Comparison of ENCODE assay signal across 8 mouse cellular contexts in the genomic region with DNA sequence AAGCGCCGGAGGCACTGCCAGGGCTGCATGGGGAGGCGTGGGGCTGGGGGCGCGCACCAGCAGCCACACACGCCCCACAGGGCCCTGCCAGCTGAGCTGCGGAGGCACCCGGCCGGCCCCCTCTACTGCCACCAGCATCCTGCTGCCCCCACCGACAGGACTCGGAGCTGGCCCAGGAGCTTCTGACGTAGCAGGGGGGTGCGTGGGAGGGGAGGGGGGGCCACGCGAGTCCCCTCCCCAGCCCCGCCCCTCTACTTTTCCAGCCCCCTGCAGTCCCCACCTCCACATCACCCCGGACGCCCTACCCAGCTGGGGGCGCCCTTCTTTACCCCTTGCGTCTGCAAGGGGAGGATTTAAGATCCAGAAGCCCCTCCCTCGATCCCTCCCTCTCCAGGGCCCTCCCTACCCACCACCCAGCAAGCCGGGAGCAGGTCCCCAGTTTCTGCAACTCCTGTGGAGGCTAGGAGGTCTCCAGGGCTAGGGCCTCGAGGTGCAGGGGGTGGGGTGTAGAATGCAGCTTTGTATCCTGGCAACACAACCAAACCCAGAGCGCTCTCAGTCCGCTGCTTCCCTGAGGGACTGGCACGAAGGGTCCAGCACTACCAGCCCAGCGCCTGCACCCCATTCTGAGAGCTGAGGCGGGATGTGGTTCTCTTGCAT. TPM values are rescaled to one million over a fixed set of nuclear protein-coding genes. Genes with fewer than 3 reads are reported as not detected.
DNase-seq lines count a peak whose midpoint lies in the region; ATAC-seq and TF ChIP-seq lines count a peak whose summit lies in the region.

No protein-coding gene starts in this region.

- no peak for TF ChIP-seq EP300 in ES-Bruce4 (IDR thresholded peaks at IDR 0.05; ENCODE audit: insufficient read depth, low read depth, low read length)

- TF ChIP-seq CTCF in ES-Bruce4 (IDR thresholded peaks at IDR 0.05; ENCODE audit: low read depth, low read length): peak; percentile 18

- H3K9ac ChIP-seq in ES-Bruce4 (ENCODE audit: low read depth, poor library complexity, severe bottlenecking): peak overlapping the region; percentile 89
- H3K9ac ChIP-seq in forebrain, embryonic 11.5 days (ENCODE audit: low read length): peak overlapping the region; percentile 87

- H3K9me3 ChIP-seq in ES-Bruce4 (replicated peaks; ENCODE audit: control insufficient read depth, insufficient read depth, low read length, poor library complexity, severe bottlenecking): no peaks in the 10 kb centered on the region
- H3K9me3 ChIP-seq in forebrain, embryonic 11.5 days (ENCODE audit: control insufficient read depth, low read length): no peaks in the 10 kb centered on the region
- H3K9me3 ChIP-seq in midbrain, embryonic 10.5 days (replicated peaks): no peaks in the 10 kb centered on the region

- H3K27ac ChIP-seq in ES-Bruce4 (ENCODE audit: insufficient read depth, low read length): no peak overlapping the region
- H3K27ac ChIP-seq in forebrain, embryonic 11.5 days (ENCODE audit: low read depth, low read length): peak overlapping the region; percentile 96
- H3K27ac ChIP-seq in midbrain, embryonic 10.5 days (replicated peaks): peak overlapping the region; percentile 95

- no peaks in the 10 kb centered on the region for H3K27me3 ChIP-seq in ES-Bruce4 (ENCODE audit: control insufficient read depth, insufficient read depth, low read length, poor library complexity, severe bottlenecking)
- peaks cover 9% of the 10 kb centered on the region for H3K27me3 ChIP-seq in forebrain, embryonic 11.5 days (ENCODE audit: control insufficient read depth, insufficient read depth, low read length)
- peaks cover 99% of the 10 kb centered on the region for H3K27me3 ChIP-seq in midbrain, embryonic 10.5 days (ENCODE audit: low read depth, poor library complexity, severe bottlenecking)

- no peak for ATAC-seq in CD4-positive, CD25-positive, alpha-beta regulatory T cell, adult 4 months
- peak; percentile 31; the same call in 1 of the 2 replicates for ATAC-seq in forebrain, embryonic 11.5 days (replicated peaks; ENCODE audit: low FRiP score)
- ATAC-seq in megakaryocyte progenitor cell, adult 5-6 weeks (replicated peaks; ENCODE audit: poor library complexity): no peak

- H3K4me3 ChIP-seq in ES-Bruce4 (ENCODE audit: low read depth, low read length): peak overlapping the region; percentile 70
- H3K4me3 ChIP-seq in forebrain, embryonic 11.5 days (ENCODE audit: low read depth, low read length): peak overlapping the region; percentile 76
- peak overlapping the region; percentile 79 for H3K4me3 ChIP-seq in midbrain, embryonic 10.5 days

- DNase-seq in CD4-positive, CD25-positive, alpha-beta regulatory T cell, adult 2 months (ENCODE audit: low read depth, low spot score): peak; percentile 41
- peak; percentile 86 for DNase-seq in forebrain, embryonic 11.5 days (ENCODE audit: low spot score)
- DNase-seq in layer of hippocampus, postnatal 10 days (ENCODE audit: low spot score in 2 of 2): peak; percentile 71 to 84
- peak; percentile 71 for DNase-seq in midbrain, embryonic 10.5 days (ENCODE audit: low spot score)
- DNase-seq in telencephalon, adult 2 months (ENCODE audit: low read depth, low spot score): peak; percentile 95

- H3K36me3 ChIP-seq in ES-Bruce4 (ENCODE audit: control insufficient read depth, insufficient read depth, low read length, poor library complexity, severe bottlenecking): no peaks in the 10 kb centered on the region
- no peaks in the 10 kb centered on the region for H3K36me3 ChIP-seq in forebrain, embryonic 11.5 days (ENCODE audit: control insufficient read depth, insufficient read depth, low read length)
- no peaks in the 10 kb centered on the region for H3K36me3 ChIP-seq in midbrain, embryonic 10.5 days

- peaks cover 7% of the 10 kb centered on the region for H3K4me1 ChIP-seq in ES-Bruce4 (ENCODE audit: control insufficient read depth, insufficient read depth, low read length)
- peaks cover 47% of the 10 kb centered on the region for H3K4me1 ChIP-seq in forebrain, embryonic 11.5 days (replicated peaks; ENCODE audit: control insufficient read depth, insufficient read depth, low read length)
- peaks cover 87% of the 10 kb centered on the region for H3K4me1 ChIP-seq in midbrain, embryonic 10.5 days

- no peak for TF ChIP-seq POLR2A in ES-Bruce4 (IDR thresholded peaks at IDR 0.05; ENCODE audit: insufficient read depth, low read length)

- WGBS in forebrain, embryonic 11.5 days: 2% methylated on average over 18 of the region's 28 CpGs
- 2% methylated on average over 28 of the region's 28 CpGs for WGBS in midbrain, embryonic 10.5 days

- H3K4me2 ChIP-seq in forebrain, embryonic 11.5 days (ENCODE audit: low read depth, low read length, severe bottlenecking): peak overlapping the region; percentile 80

RNA-seq across cellular contexts. Expression of gene Srcin1, which starts 2.0 kb away (rescaled TPM):
- not detected for polyA plus RNA-seq in CD4-positive, CD25-positive, alpha-beta regulatory T cell, adult 4 months (2017; shearing (Covaris generic))
- polyA plus RNA-seq in ES-Bruce4 (2011; ENCODE audit: insufficient read depth, insufficient read length, low read depth, missing spikeins): 7.7 and 8.3 TPM in 2 replicates
- 3.2 and 3.7 TPM in 2 replicates for polyA plus RNA-seq in forebrain, embryonic 11.5 days (2014; fragmentation: Nextera tagmentation; extraction: Ambion mirVana)
- total RNA-seq in layer of hippocampus, postnatal 10 days (2021): 100 to 1,000 TPM; 271 to 286 TPM
- 0.89 and 1.6 TPM in 2 replicates for polyA plus RNA-seq in midbrain, embryonic 10.5 days (2016; fragmentation: Nextera tagmentation; extraction: Ambion mirVana)
- 0.02 TPM in 1 of 2 replicates, not detected in the other for total RNA-seq in megakaryocyte progenitor cell, adult 5-6 weeks (2015)
- not detected in 2 replicates for total RNA-seq in megakaryocyte progenitor cell, adult 5-6 weeks (2017)

RNA-seq across cellular contexts. Expression of gene Epop, which starts 55.5 kb away (rescaled TPM):
- under 1 TPM; 0.43 to 0.78 TPM for polyA plus RNA-seq in CD4-positive, CD25-positive, alpha-beta regulatory T cell, adult 4 months (2017; shearing (Covaris generic))
- polyA plus RNA-seq in ES-Bruce4 (2011; ENCODE audit: insufficient read depth, insufficient read length, low read depth, missing spikeins): 39.3 and 44.1 TPM in 2 replicates
- 13.8 and 15.8 TPM in 2 replicates for polyA plus RNA-seq in forebrain, embryonic 11.5 days (2014; fragmentation: Nextera tagmentation; extraction: Ambion mirVana)
- total RNA-seq in layer of hippocampus, postnatal 10 days (2021): 1 to 10 TPM; 7.4 to 9.8 TPM
- polyA plus RNA-seq in midbrain, embryonic 10.5 days (2016; fragmentation: Nextera tagmentation; extraction: Ambion mirVana): 10.4 and 13.3 TPM in 2 replicates
- total RNA-seq in megakaryocyte progenitor cell, adult 5-6 weeks (2015): 3.4 and 4.0 TPM in 2 replicates
- 0.62 and 0.91 TPM in 2 replicates for total RNA-seq in megakaryocyte progenitor cell, adult 5-6 weeks (2017)

Comparison
In these comparisons a context has a peak if more than half of its experiments do, and no peak if none do; other contexts are left out.
1. DNase-seq: peak in every context shown above with its lines; median percentile 95 in telencephalon, adult 2 months; 86 in forebrain, embryonic 11.5 days; 78 in layer of hippocampus, postnatal 10 days; 71 in midbrain, embryonic 10.5 days; 41 in CD4-positive, CD25-positive, alpha-beta regulatory T cell, adult 2 months.